Mouse (Mus musculus): ENCODE measurements around the gene Atn1. TPM values are rescaled to one million over a fixed set of nuclear protein-coding genes. Genes with fewer than 3 reads are reported as not detected.

Atn1 gene
- polyA plus RNA-seq, 1 experiment, result 63.3 TPM

- H3K4me1 ChIP-seq (ENCODE audit: control insufficient read depth, insufficient read depth, low read length), result peaks cover 8% of the 10 kb centered on the region
- peak overlapping the region; percentile 45 for H3K27ac ChIP-seq (ENCODE audit: insufficient read depth, low read length)
- TF ChIP-seq CTCF (IDR thresholded peaks at IDR 0.05; ENCODE audit: extremely low read depth, insufficient read depth, low read length) (no peak), POLR2A (IDR thresholded peaks at IDR 0.05; ENCODE audit: extremely low read depth, insufficient read depth, low read length) (no peak)
- H3K4me3 ChIP-seq (ENCODE audit: insufficient read depth, low read length), result no peak overlapping the region
Observed at GRCm38 (mm10) chr6:124693243-124693981, 62.9 kb downstream of the Atn1 start.

Other genes with a start within 250 kb of the Atn1 start
- 2.1 TPM in 2 replicates for gene C1ra, start 244.1 kb downstream of the Atn1 start, polyA plus RNA-seq (2012; rRNA removed)
- gene C1s1, start 214.2 kb downstream of the Atn1 start, polyA plus RNA-seq (2012; rRNA removed), result 4.0 and 4.4 TPM in 2 replicates
- not detected in 2 replicates for gene C1rb, start 186.2 kb downstream of the Atn1 start, polyA plus RNA-seq (2012; rRNA removed)
- gene C1s2, start 120.4 kb downstream of the Atn1 start, polyA plus RNA-seq (2012; rRNA removed), result 0.29 and 0.34 TPM in 2 replicates
- gene Lpcat3, start 93.5 kb downstream of the Atn1 start, polyA plus RNA-seq (2012; rRNA removed), result 45.3 and 47.6 TPM in 2 replicates
- 57.3 and 58.3 TPM in 2 replicates for gene Emg1, start 44.3 kb downstream of the Atn1 start, polyA plus RNA-seq (2012; rRNA removed)
- 104 and 105 TPM in 2 replicates for gene Phb2, start 44.2 kb downstream of the Atn1 start, polyA plus RNA-seq (2012; rRNA removed)
- gene Ptpn6, start 17.8 kb downstream of the Atn1 start, polyA plus RNA-seq (2012; rRNA removed), result 6.3 and 6.5 TPM in 2 replicates
- gene Grcc10, start 15.2 kb downstream of the Atn1 start, polyA plus RNA-seq (2012; rRNA removed), result 340 and 352 TPM in 2 replicates
- not detected in 2 replicates for gene Gm45234, start 503 bp downstream of the Atn1 start, polyA plus RNA-seq (2012; rRNA removed)
- gene Eno2, start 13.1 kb upstream of the Atn1 start, polyA plus RNA-seq (2012; rRNA removed), result 741 and 755 TPM in 2 replicates
- 2.4 and 5.0 TPM in 2 replicates for gene Lrrc23, start 23.2 kb upstream of the Atn1 start, polyA plus RNA-seq (2012; rRNA removed)
- gene Spsb2, start 52.1 kb upstream of the Atn1 start, polyA plus RNA-seq (2012; rRNA removed), result 4.4 and 4.8 TPM in 2 replicates
- 1,059 and 1,064 TPM in 2 replicates for gene Tpi1, start 57.8 kb upstream of the Atn1 start, polyA plus RNA-seq (2012; rRNA removed)
- gene Usp5, start 73.0 kb upstream of the Atn1 start, polyA plus RNA-seq (2012; rRNA removed), result 151 and 152 TPM in 2 replicates
- gene Cdca3, start 73.0 kb upstream of the Atn1 start, polyA plus RNA-seq (2012; rRNA removed), result 2.3 and 2.4 TPM in 2 replicates
- 0.17 and 0.25 TPM in 2 replicates for gene Gnb3, start 83.8 kb upstream of the Atn1 start, polyA plus RNA-seq (2012; rRNA removed)
- 59.6 and 66.5 TPM in 2 replicates for gene P3h3, start 101.2 kb upstream of the Atn1 start, polyA plus RNA-seq (2012; rRNA removed)
- 163 and 187 TPM in 2 replicates for gene Gpr162, start 107.5 kb upstream of the Atn1 start, polyA plus RNA-seq (2012; rRNA removed)
- 1.1 and 4.7 TPM in 2 replicates for gene Cd4, start 131.7 kb upstream of the Atn1 start, polyA plus RNA-seq (2012; rRNA removed)
- 5.1 and 6.5 TPM in 2 replicates for gene Lag3, start 155.2 kb upstream of the Atn1 start, polyA plus RNA-seq (2012; rRNA removed)
- 1,375 and 1,380 TPM in 2 replicates for gene Ptms, start 163.6 kb upstream of the Atn1 start, polyA plus RNA-seq (2012; rRNA removed)
- 732 and 737 TPM in 2 replicates for gene Mlf2, start 174.9 kb upstream of the Atn1 start, polyA plus RNA-seq (2012; rRNA removed)
- 279 and 280 TPM in 2 replicates for gene Cops7a, start 209.0 kb upstream of the Atn1 start, polyA plus RNA-seq (2012; rRNA removed)
- 157 and 164 TPM in 2 replicates for gene Pianp, start 240.2 kb upstream of the Atn1 start, polyA plus RNA-seq (2012; rRNA removed)